Comparison of ENCODE assay signal across 15 mouse cellular contexts in the genomic region with DNA sequence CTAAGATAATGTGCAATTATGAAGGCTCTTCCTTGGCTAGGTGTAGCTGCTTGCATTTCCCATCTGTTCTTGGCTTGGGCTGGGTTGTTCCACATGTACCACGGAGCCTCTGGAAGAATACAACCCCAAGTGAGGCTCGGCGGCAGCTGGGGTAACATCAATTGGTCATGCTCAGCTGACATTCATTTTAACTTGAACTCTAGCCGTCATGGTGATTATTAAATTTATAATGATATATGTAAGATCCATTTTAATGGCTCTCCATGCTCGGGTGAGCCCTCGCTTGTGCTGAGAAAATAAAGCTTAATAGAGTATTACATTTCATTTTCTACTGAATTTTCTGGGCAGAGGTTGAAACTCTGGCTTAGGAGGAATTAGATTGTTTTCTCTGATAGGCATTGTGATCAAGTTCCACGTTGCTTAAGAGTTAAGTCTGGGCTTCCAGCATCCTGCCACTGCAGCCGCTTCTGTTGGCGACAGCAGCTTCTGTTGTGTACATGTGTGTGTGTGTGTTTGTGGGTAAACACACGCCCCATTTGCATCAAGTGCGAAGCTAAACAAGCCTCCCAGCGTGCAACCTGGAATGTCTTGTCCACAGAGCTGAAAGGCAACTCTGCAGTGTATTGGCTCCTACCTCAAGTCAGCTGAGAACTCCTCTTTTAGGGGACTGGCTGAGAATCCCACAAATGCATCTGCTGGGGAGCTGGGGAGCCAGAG. TPM values are rescaled to one million over a fixed set of nuclear protein-coding genes. Genes with fewer than 3 reads are reported as not detected.
DNase-seq lines count a peak whose midpoint lies in the region; ATAC-seq lines count a peak whose summit lies in the region.
"Had no signal": no experiment of that assay in that cellular context is flagged by ENCODE, and none has a peak within 500 bp of the region (broad histone marks: within the 10 kb centered on the region; RNA-seq: fewer than 3 reads in every experiment).

No protein-coding gene starts in this region.

- no peak overlapping the region for H3K9ac ChIP-seq in forebrain, embryonic 13.5 days
- no peak overlapping the region for H3K9ac ChIP-seq in midbrain, embryonic 11.5 days (ENCODE audit: low read length)
- H3K9ac ChIP-seq in neural tube, embryonic 15.5 days (replicated peaks), result no peak overlapping the region
- H3K9ac ChIP-seq in kidney, embryonic 16.5 days (replicated peaks; ENCODE audit: low read length), result no peak overlapping the region

- H3K4me1 ChIP-seq in forebrain, embryonic 13.5 days, result peaks cover 24% of the 10 kb centered on the region
- peaks cover 37% of the 10 kb centered on the region for H3K4me1 ChIP-seq in forebrain, embryonic 10.5 days
- peaks cover 60% of the 10 kb centered on the region for H3K4me1 ChIP-seq in midbrain, embryonic 11.5 days (ENCODE audit: control insufficient read depth, insufficient read depth, low read length)
- peaks cover 62% of the 10 kb centered on the region for H3K4me1 ChIP-seq in neural tube, embryonic 15.5 days
- H3K4me1 ChIP-seq in kidney, embryonic 16.5 days (ENCODE audit: insufficient read depth, low read length), result no peaks in the 10 kb centered on the region

- 54% methylated on average over 12 of the region's 12 CpGs for WGBS in forebrain, embryonic 13.5 days
- WGBS in forebrain, embryonic 10.5 days, result 64% methylated on average over 12 of the region's 12 CpGs
- 37% methylated on average over 12 of the region's 12 CpGs for WGBS in midbrain, embryonic 11.5 days
- WGBS in neural tube, embryonic 15.5 days, result 16% methylated on average over 12 of the region's 12 CpGs
- WGBS in kidney, embryonic 16.5 days, result 46% methylated on average over 12 of the region's 12 CpGs

- H3K4me3 ChIP-seq in forebrain, embryonic 13.5 days, result no peak overlapping the region
- H3K4me3 ChIP-seq in forebrain, embryonic 10.5 days, result no peak overlapping the region
- 0 out of 2 replicates have a peak overlapping the region, but pooled peaks have one; percentile 7 for H3K4me3 ChIP-seq in midbrain, embryonic 11.5 days (ENCODE audit: low read depth, low read length)
- peak overlapping the region; percentile 14; the same call in 1 of the 2 replicates for H3K4me3 ChIP-seq in neural tube, embryonic 15.5 days (replicated peaks)
- H3K4me3 ChIP-seq in kidney, embryonic 16.5 days (ENCODE audit: low read length), result no peak overlapping the region

- H3K27ac ChIP-seq in forebrain, embryonic 13.5 days, result no peak overlapping the region
- H3K27ac ChIP-seq in forebrain, embryonic 10.5 days, result no peak overlapping the region
- peak overlapping the region; percentile 4; the same call in 1 of the 2 replicates for H3K27ac ChIP-seq in midbrain, embryonic 11.5 days (ENCODE audit: low read depth, low read length)
- H3K27ac ChIP-seq in neural tube, embryonic 15.5 days (replicated peaks), result peak overlapping the region; percentile 29; the same call in 1 of the 2 replicates
- H3K27ac ChIP-seq in kidney, embryonic 16.5 days (ENCODE audit: low read length), result no peak overlapping the region

- ATAC-seq in forebrain, embryonic 13.5 days, result peak; percentile 60; the same call in 1 of the 2 replicates
- peak; percentile 49 for ATAC-seq in midbrain, embryonic 11.5 days (ENCODE audit: low FRiP score)
- ATAC-seq in neural tube, embryonic 15.5 days (ENCODE audit: low FRiP score), result no peak
- no peak for ATAC-seq in kidney, embryonic 16.5 days (ENCODE audit: low FRiP score, low TSS enrichment)

- H3K9me3 ChIP-seq in forebrain, embryonic 13.5 days (replicated peaks), result no peaks in the 10 kb centered on the region
- no peaks in the 10 kb centered on the region for H3K9me3 ChIP-seq in forebrain, embryonic 10.5 days
- no peaks in the 10 kb centered on the region for H3K9me3 ChIP-seq in midbrain, embryonic 11.5 days (ENCODE audit: control insufficient read depth, low read length)
- no peaks in the 10 kb centered on the region for H3K9me3 ChIP-seq in neural tube, embryonic 15.5 days (replicated peaks)
- H3K9me3 ChIP-seq in kidney, embryonic 16.5 days (ENCODE audit: low read length), result no peaks in the 10 kb centered on the region

- DNase-seq in forebrain, embryonic 10.5 days (ENCODE audit: extremely low spot score, low spot score), result no peak
- peak; percentile 16 for DNase-seq in forelimb bud, embryonic 11.5 days (ENCODE audit: low read depth, low spot score)
- DNase-seq in midbrain, embryonic 11.5 days (ENCODE audit: low spot score, missing footprints), result peak; percentile 94
- DNase-seq in spleen, adult 18-20 months, result no peak
- no peak for DNase-seq in layer of hippocampus, postnatal 14 days (ENCODE audit: low spot score in 2 of 2)
- DNase-seq: cerebellum, adult 9-11 months; heart, adult 11 months; heart, postnatal 10 days; kidney, adult 11 months; layer of hippocampus, adult 9-11 months; lung, adult 18-20 months; right cerebral cortex, postnatal 25 days had no signal

- H3K36me3 ChIP-seq in forebrain, embryonic 13.5 days (ENCODE audit: poor library complexity, severe bottlenecking), result no peaks in the 10 kb centered on the region
- no peaks in the 10 kb centered on the region for H3K36me3 ChIP-seq in forebrain, embryonic 10.5 days (replicated peaks)
- H3K36me3 ChIP-seq in midbrain, embryonic 11.5 days (ENCODE audit: control insufficient read depth, insufficient read depth, low read length), result no peaks in the 10 kb centered on the region; the same call in 1 of the 2 replicates
- no peaks in the 10 kb centered on the region for H3K36me3 ChIP-seq in neural tube, embryonic 15.5 days
- H3K36me3 ChIP-seq in kidney, embryonic 16.5 days (ENCODE audit: insufficient read depth, low read length), result no peaks in the 10 kb centered on the region

- no peak overlapping the region for H3K4me2 ChIP-seq in forebrain, embryonic 13.5 days
- H3K4me2 ChIP-seq in midbrain, embryonic 11.5 days, result peak overlapping the region; percentile 23
- H3K4me2 ChIP-seq in neural tube, embryonic 15.5 days, result peak overlapping the region; percentile 38
- no peak overlapping the region for H3K4me2 ChIP-seq in kidney, embryonic 16.5 days (replicated peaks; ENCODE audit: low read depth, low read length)

- H3K27me3 ChIP-seq in forebrain, embryonic 13.5 days, result peaks cover 58% of the 10 kb centered on the region
- H3K27me3 ChIP-seq in forebrain, embryonic 10.5 days (ENCODE audit: poor library complexity, severe bottlenecking), result peaks cover 90% of the 10 kb centered on the region
- H3K27me3 ChIP-seq in midbrain, embryonic 11.5 days (ENCODE audit: control insufficient read depth, insufficient read depth, low read length), result peaks cover 5% of the 10 kb centered on the region; the same call in 1 of the 2 replicates
- no peaks in the 10 kb centered on the region for H3K27me3 ChIP-seq in neural tube, embryonic 15.5 days (replicated peaks)
- H3K27me3 ChIP-seq in kidney, embryonic 16.5 days (ENCODE audit: insufficient read depth, low read length), result peaks cover 21% of the 10 kb centered on the region

RNA-seq across cellular contexts. Expression of a gene that starts 57.4 kb away (rescaled TPM):
- polyA plus RNA-seq in forebrain, embryonic 13.5 days (2015; fragmentation: Nextera tagmentation; extraction: Ambion mirVana), result 11.2 and 11.4 TPM in 2 replicates
- polyA plus RNA-seq in forebrain, embryonic 10.5 days (2016; fragmentation: Nextera tagmentation; extraction: Ambion mirVana), result 4.5 and 6.1 TPM in 2 replicates
- polyA plus RNA-seq in midbrain, embryonic 11.5 days (2014; fragmentation: Nextera tagmentation; extraction: Ambion mirVana), result 15.9 and 17.4 TPM in 2 replicates
- polyA plus RNA-seq in neural tube, embryonic 15.5 days (2015; fragmentation: Nextera tagmentation; extraction: Ambion mirVana), result 27.6 and 31.3 TPM in 2 replicates
- polyA plus RNA-seq in kidney, embryonic 16.5 days (2015; fragmentation: Nextera tagmentation; extraction: Ambion mirVana), result 22.6 and 32.8 TPM in 2 replicates
- 100 to 1,000 TPM; 103 to 107 TPM for total RNA-seq in layer of hippocampus, postnatal 14 days (2021)

Comparison
In these comparisons a context has a peak if more than half of its experiments do, and no peak if none do; other contexts are left out.
1. ATAC-seq: peak in forebrain, embryonic 13.5 days (single experiment) and midbrain, embryonic 11.5 days (single experiment); none in neural tube, embryonic 15.5 days (single experiment) and kidney, embryonic 16.5 days (single experiment).
2. H3K27ac ChIP-seq: peak in midbrain, embryonic 11.5 days (single experiment) and neural tube, embryonic 15.5 days (single experiment); none in forebrain, embryonic 13.5 days (single experiment), forebrain, embryonic 10.5 days (single experiment) and kidney, embryonic 16.5 days (single experiment).
3. H3K4me2 ChIP-seq: peak in midbrain, embryonic 11.5 days (single experiment) and neural tube, embryonic 15.5 days (single experiment); none in forebrain, embryonic 13.5 days (single experiment) and kidney, embryonic 16.5 days (single experiment).
4. H3K4me3 ChIP-seq: peak in midbrain, embryonic 11.5 days (single experiment) and neural tube, embryonic 15.5 days (single experiment); none in forebrain, embryonic 13.5 days (single experiment), forebrain, embryonic 10.5 days (single experiment) and kidney, embryonic 16.5 days (single experiment).
5. DNase-seq: peak in forelimb bud, embryonic 11.5 days (single experiment) and midbrain, embryonic 11.5 days (single experiment); none in forebrain, embryonic 10.5 days (single experiment), spleen, adult 18-20 months (0 of 2) and layer of hippocampus, postnatal 14 days (0 of 2).